Mouse (Mus musculus) common myeloid progenitor, adult 5-6 weeks (primary cell): Measurements from ENCODE around the gene Gm8797. TPM values are rescaled to one million over a fixed set of nuclear protein-coding genes. Genes with fewer than 3 reads are reported as not detected.
"Not testable (repeated sequence)": the region's sequence is repeated elsewhere in the genome, so short reads cannot be mapped to it uniquely, and the experiment has no call there.

Experiments
- ATAC-seq: replicated peaks from 2 replicates; pipeline ENCODE4 v1.8.0; 2016; ENCODE audit warnings: low read depth, mild to moderate bottlenecking, moderate TSS enrichment, inconsistent platforms; ENCODE audit not compliant: poor library complexity, severe bottlenecking
- total RNA-seq: library from RNA; stranded (forward); fragments of 200-1000, 187-1606 nt; gene quantifications from 2 replicates; pipeline ENCODE4 v1.2.3, GENCODE M21; 2017

Gm8797 gene
- 76.1 and 101 TPM in 2 replicates for total RNA-seq

GRCm38 (mm10) chr3:5750506-5750905 lies at the start of gene Gm8797:
Gm8797 (plus strand) TSS chr3:5750806.
- ATAC-seq: not testable (repeated sequence)

- ATAC-seq: no peak
Measured at GRCm38 (mm10) chr3:5714481-5714880, 36.1 kb upstream of the Gm8797 start.

GRCm38 (mm10) chr3:5732931-5733330 lies 17.7 kb upstream of the Gm8797 start:
- no peak for ATAC-seq

DNA sequence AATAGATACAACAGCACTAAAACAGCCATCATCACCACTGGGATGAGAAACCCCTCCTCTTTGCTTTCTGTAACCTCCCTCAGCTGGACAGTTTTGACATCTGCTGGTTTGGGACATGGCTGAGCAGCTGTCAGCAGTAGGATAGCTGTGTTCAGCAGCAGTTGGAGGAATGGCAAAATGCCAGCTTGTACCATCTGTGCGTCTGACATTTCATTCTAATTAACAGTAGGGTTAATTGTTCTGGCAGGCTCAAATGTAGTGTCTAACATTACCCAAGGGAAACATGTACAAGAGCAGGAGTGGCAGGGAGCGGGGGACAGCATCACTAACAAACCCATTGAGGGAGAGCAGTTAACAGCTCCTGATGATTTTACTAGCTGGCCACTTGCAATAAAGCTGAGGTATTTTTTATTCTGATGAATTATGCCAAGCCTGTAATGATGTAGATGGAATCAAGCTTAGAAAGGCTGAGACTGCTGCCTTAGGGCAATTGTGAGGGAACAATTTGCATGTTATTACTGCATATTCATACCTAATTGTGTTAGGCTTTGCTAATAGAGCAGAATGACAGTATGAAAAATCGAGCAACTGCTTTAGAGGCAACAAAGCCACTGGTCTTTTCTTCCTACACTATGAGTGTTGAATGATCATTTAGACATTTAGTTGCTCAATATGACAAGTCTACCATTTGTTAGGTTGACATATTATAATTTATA lies 4.3 kb downstream of the Gm8797 start:
- no peak for ATAC-seq

GRCm38 (mm10) chr3:5766256-5766655 lies 15.7 kb downstream of the Gm8797 start:
- ATAC-seq: no peak

DNA sequence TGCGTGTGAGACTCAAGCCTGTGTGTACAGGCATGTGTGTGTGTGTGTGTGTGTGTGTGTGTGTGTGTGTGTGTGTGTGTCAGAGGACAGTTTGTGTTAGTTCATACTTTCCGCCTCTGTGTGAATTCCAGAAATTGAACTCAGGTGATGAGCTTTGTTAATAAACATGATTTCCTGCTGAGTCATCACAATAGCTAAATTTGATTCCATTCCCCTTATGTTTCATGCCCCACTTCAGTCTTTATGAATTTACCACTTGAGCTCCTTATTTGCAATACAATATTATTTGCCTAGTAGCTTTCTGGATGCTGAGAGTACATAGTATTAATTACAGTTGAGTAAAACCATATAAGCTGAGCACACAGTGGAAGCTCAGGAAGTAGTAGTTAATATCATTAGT lies 26.3 kb downstream of the Gm8797 start:
- no peak for ATAC-seq
